Mouse (Mus musculus) stomach, embryonic 15.5 days (tissue): Measurements from ENCODE around the gene Supt5. TPM values are rescaled to one million over a fixed set of nuclear protein-coding genes. Genes with fewer than 3 reads are reported as not detected.

ENCODE experiments used
- ATAC-seq: fragments of 200-750 bp; cut with Nextera tagmentation; 2 replicates; pipeline ENCODE4 v1.8.0; 2017; ENCODE audit warnings: low read depth, moderate number of reproducible peaks, moderate TSS enrichment; ENCODE audit not compliant: insufficient read depth, low FRiP score
- H3K27ac ChIP-seq: fragments of 300-500 bp; sonication (generic); 2 replicates; pipeline ENCODE4 v1.5.1; 2015; ENCODE audit warnings: mild to moderate bottlenecking, inconsistent platforms
- H3K27me3 ChIP-seq: fragments of 300-500 bp; sonication (generic); replicated peaks from 2 replicates; pipeline ENCODE4 v1.6.1; 2015; ENCODE audit warnings: inconsistent platforms
- H3K36me3 ChIP-seq: fragments of 300-500 bp; sonication (generic); 2 replicates; pipeline ENCODE4 v1.6.1; 2015; ENCODE audit warnings: inconsistent platforms
- H3K4me1 ChIP-seq: fragments of 300-500 bp; sonication (generic); 2 replicates; pipeline ENCODE4 v1.6.1; 2015; ENCODE audit warnings: inconsistent platforms
- H3K4me2 ChIP-seq: fragments of 300-500 bp; sonication (generic); 2 replicates; pipeline ENCODE4 v1.6.1; 2015; ENCODE audit warnings: mild to moderate bottlenecking, inconsistent platforms
- H3K4me3 ChIP-seq: fragments of 300-500 bp; sonication (generic); replicated peaks from 2 replicates; pipeline ENCODE4 v1.5.1; 2015; ENCODE audit warnings: inconsistent platforms
- H3K9ac ChIP-seq: fragments of 300-500 bp; sonication (generic); 2 replicates; pipeline ENCODE4 v1.6.1; 2015; ENCODE audit warnings: inconsistent platforms
- H3K9me3 ChIP-seq: fragments of 300-500 bp; sonication (generic); 2 replicates; pipeline ENCODE4 v1.6.1; 2016; ENCODE audit warnings: inconsistent platforms
- WGBS: fragments of 180-500 bp; shearing (Covaris S2); methylation state at CpG from one replicate; pipeline ENCODE4 v1.1.7; 2015; 5-methylcytosine and 5-hydroxymethylcytosine counted together
- polyA plus RNA-seq: library from polyadenylated mRNA; unstranded; fragments of >200 nt; fragmentation: Nextera tagmentation; extraction: Ambion mirVana; gene quantifications from 2 replicates; pipeline ENCODE4 v1.2.1, GENCODE M21; 2015

Supt5 gene
- polyA plus RNA-seq, 1 experiment from 2014 or later, result 70.6 TPM

DNA sequence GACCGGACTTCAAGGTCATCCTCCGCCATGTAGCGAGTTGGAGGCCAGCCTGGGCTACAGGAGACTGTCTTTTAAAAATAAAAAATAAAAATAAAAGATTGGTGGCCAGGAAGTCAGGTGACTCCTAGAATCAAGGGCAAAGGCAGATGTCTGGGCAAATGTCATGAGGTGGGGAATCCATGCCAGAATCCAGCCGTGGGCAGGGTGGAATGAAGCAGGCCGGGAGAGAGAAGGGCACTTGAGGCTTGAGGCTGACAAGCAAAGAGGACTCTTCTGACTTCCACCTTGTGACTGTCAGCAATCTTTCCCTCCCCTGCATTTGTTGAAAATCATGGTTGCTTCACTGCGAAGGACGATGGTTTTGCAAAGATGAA lies 60.3 kb downstream of the Supt5 start:
- Histone ChIP-seq H3K9me3 (no peaks in the 10 kb centered on the region), H3K27ac (peak overlapping the region; percentile 80; the same call in 1 of the 2 replicates), H3K27me3 (no peaks in the 10 kb centered on the region), H3K36me3 (no peaks in the 10 kb centered on the region), H3K4me1 (peaks cover 7% of the 10 kb centered on the region), H3K9ac (peak overlapping the region; percentile 82), H3K4me3 (peak overlapping the region; percentile 80), H3K4me2 (peak overlapping the region; percentile 93)
- ATAC-seq, result no peak
- 87% methylated on average over 7 of the region's 7 CpGs for WGBS

GRCm38 (mm10) chr7:28277615-28278278 lies 60.8 kb downstream of the Supt5 start, which contains the start of gene Eid2b:
TSS of gene Eid2b (plus strand) at chr7:28277739.
- WGBS, result 5% methylated on average over 68 of the region's 68 CpGs
- peak; percentile 76 for ATAC-seq
- no peaks in the 10 kb centered on the region for H3K27me3 ChIP-seq

DNA sequence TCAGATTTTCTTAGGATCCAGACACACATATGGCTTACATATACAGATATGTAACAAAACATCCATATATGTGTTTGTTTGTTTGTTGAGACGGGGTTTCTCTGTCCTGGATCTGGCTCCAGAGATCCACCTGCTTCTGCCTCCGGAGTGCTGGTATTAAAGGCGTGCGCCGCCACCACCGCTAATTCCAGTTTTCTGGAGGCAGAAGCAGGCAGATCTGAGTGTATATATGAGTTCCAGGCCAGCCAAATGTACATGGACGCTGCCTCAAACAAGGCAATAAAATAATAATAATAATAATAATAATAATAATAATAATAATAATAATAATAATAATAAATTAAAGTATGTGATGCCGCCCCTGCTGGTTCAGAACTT lies 61.3 kb downstream of the Supt5 start:
- Histone ChIP-seq H3K4me2 (no peak overlapping the region), H3K4me3 (no peak overlapping the region), H3K27me3 (no peaks in the 10 kb centered on the region), H3K4me1 (peaks cover 7% of the 10 kb centered on the region), H3K36me3 (no peaks in the 10 kb centered on the region), H3K9me3 (no peaks in the 10 kb centered on the region), H3K9ac (no peak overlapping the region), H3K27ac (no peak overlapping the region)
- ATAC-seq, result no peak
- WGBS, result 53% methylated on average over 8 of the region's 8 CpGs

More at GRCm38 (mm10) chr7:28277615-28278278, 60.8 kb downstream of the Supt5 start, which contains the start of gene Eid2b:
- no peaks in the 10 kb centered on the region for H3K9me3 ChIP-seq
- peak within 1 kb of the TSS; percentile 82 for H3K9ac ChIP-seq
- H3K4me1 ChIP-seq, result peaks cover 7% of the 10 kb centered on the region
- peak within 1 kb of the TSS; percentile 80 for H3K4me3 ChIP-seq
- no peaks in the 10 kb centered on the region for H3K36me3 ChIP-seq
- H3K4me2 ChIP-seq, result peak within 1 kb of the TSS; percentile 93
- peak within 1 kb of the TSS; percentile 80 for H3K27ac ChIP-seq

- Histone ChIP-seq H3K9ac (no peak overlapping the region), H3K4me3 (no peak overlapping the region), H3K27ac (no peak overlapping the region), H3K36me3 (peaks cover 7% of the 10 kb centered on the region; the same call in 1 of the 2 replicates), H3K4me1 (0 out of 2 replicates have a peak, but pooled peaks cover 4% of the 10 kb centered on the region), H3K27me3 (no peaks in the 10 kb centered on the region), H3K9me3 (no peaks in the 10 kb centered on the region), H3K4me2 (no peak overlapping the region)
- 68% methylated on average over 3 of the region's 3 CpGs for WGBS
- ATAC-seq, result no peak
Measured at GRCm38 (mm10) chr7:28271761-28272160, 66.8 kb downstream of the Supt5 start.

DNA sequence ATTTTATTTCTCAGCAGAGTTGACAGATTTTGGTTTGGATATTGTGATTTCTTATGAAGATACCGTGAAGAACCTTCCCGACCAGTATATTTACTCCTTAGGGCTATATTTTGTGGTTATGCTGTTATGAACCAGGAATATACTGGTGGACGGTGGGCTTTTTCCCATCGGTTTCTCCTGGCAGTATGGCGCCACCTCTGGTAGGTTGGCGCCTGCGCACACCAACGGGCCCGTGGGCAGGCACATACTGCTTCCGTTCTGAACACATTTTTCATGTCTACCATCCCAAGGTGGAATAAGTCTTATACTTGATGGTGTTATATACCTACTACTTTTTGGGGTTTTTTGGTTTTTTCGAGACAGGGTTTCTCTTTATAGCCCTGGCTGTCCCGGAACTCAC lies 69.2 kb downstream of the Supt5 start:
- Histone ChIP-seq H3K9ac (no peak overlapping the region), H3K27ac (no peak overlapping the region), H3K36me3 (peaks cover 7% of the 10 kb centered on the region; the same call in 1 of the 2 replicates), H3K4me2 (0 out of 2 replicates have a peak overlapping the region, but pooled peaks have one; percentile 67), H3K4me1 (0 out of 2 replicates have a peak, but pooled peaks cover 4% of the 10 kb centered on the region), H3K4me3 (no peak overlapping the region), H3K27me3 (no peaks in the 10 kb centered on the region), H3K9me3 (no peaks in the 10 kb centered on the region)
- no peak for ATAC-seq
- WGBS, result 92% methylated on average over 12 of the region's 12 CpGs

- Histone ChIP-seq H3K36me3 (peaks cover 7% of the 10 kb centered on the region; the same call in 1 of the 2 replicates), H3K9ac (peak overlapping the region; percentile 98), H3K27ac (peak overlapping the region; percentile 86), H3K4me2 (peak overlapping the region; percentile 67), H3K9me3 (no peaks in the 10 kb centered on the region), H3K4me3 (peak overlapping the region; percentile 86), H3K4me1 (0 out of 2 replicates have a peak, but pooled peaks cover 4% of the 10 kb centered on the region), H3K27me3 (no peaks in the 10 kb centered on the region)
- ATAC-seq, result no peak
- WGBS, result 24% methylated on average over 16 of the region's 16 CpGs
Measured at GRCm38 (mm10) chr7:28268576-28268975, 70.0 kb downstream of the Supt5 start.

DNA sequence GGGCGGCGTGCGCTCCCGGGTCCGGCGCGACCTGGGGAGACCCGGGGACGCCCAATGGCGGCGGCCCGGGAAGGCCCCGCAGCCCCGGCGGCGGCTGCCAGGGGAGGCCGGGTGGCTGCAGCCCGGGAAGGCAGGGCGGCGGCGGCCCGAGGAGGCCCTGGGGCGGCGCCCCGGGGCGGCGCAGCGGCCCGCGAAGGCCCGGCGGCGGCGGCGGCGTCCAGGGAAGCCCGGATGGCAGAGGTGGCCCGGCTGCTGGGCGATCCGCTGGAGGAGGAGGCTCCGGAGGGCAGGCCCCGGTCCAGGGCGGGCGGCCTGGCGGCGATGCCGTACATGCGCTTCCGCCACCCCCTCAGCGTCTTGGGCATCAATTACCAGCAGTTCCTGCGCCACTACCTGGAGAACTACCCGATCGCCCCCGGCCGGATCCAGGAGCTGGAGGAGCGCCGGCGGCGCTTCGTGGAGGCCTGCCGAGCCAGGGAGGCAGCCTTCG lies 70.5 kb downstream of the Supt5 start:
- WGBS, result under 1% methylated on average over 48 of the region's 62 CpGs
- H3K4me1 ChIP-seq, result 0 out of 2 replicates have a peak, but pooled peaks cover 4% of the 10 kb centered on the region
- H3K4me3 ChIP-seq, result peak overlapping the region; percentile 86
- peaks cover 7% of the 10 kb centered on the region; the same call in 1 of the 2 replicates for H3K36me3 ChIP-seq
- H3K9me3 ChIP-seq, result no peaks in the 10 kb centered on the region
- no peaks in the 10 kb centered on the region for H3K27me3 ChIP-seq
- H3K4me2 ChIP-seq, result peak overlapping the region; percentile 67
- H3K9ac ChIP-seq, result peak overlapping the region; percentile 98
- peak; percentile 61 for ATAC-seq
- peak overlapping the region; percentile 86 for H3K27ac ChIP-seq

- Histone ChIP-seq H3K4me3 (peak within 1 kb of the TSS; percentile 86), H3K9me3 (no peaks in the 10 kb centered on the region), H3K36me3 (peaks cover 7% of the 10 kb centered on the region; the same call in 1 of the 2 replicates), H3K27ac (peak within 1 kb of the TSS; percentile 86), H3K9ac (peak within 1 kb of the TSS; percentile 98), H3K4me1 (0 out of 2 replicates have a peak, but pooled peaks cover 4% of the 10 kb centered on the region), H3K27me3 (no peaks in the 10 kb centered on the region), H3K4me2 (peak within 1 kb of the TSS; percentile 67)
- 6% methylated on average over 56 of the region's 57 CpGs for WGBS
- peak; percentile 79 for ATAC-seq
Measured at GRCm38 (mm10) chr7:28267129-28268041, 71.2 kb downstream of the Supt5 start, which contains the start of gene Eid2. TSS of gene Eid2 (plus strand) at chr7:28267881.

GRCm38 (mm10) chr7:28265391-28265790 lies 73.2 kb downstream of the Supt5 start:
- 0 out of 2 replicates have a peak, but pooled peaks cover 4% of the 10 kb centered on the region for H3K4me1 ChIP-seq
- ATAC-seq, result no peak
- H3K9me3 ChIP-seq, result no peaks in the 10 kb centered on the region
- H3K4me3 ChIP-seq, result no peak overlapping the region
- no peak overlapping the region for H3K4me2 ChIP-seq
- WGBS, result 88% methylated on average over 13 of the region's 13 CpGs
- H3K9ac ChIP-seq, result no peak overlapping the region
- no peaks in the 10 kb centered on the region for H3K27me3 ChIP-seq
- H3K27ac ChIP-seq, result no peak overlapping the region
- H3K36me3 ChIP-seq, result peaks cover 5% of the 10 kb centered on the region; the same call in 1 of the 2 replicates
